Mouse (Mus musculus) G1E (cell line): ENCODE data around the gene Fermt2. TPM values are rescaled to one million over a fixed set of nuclear protein-coding genes. Genes with fewer than 3 reads are reported as not detected.
"Not testable (repeated sequence)": the region's sequence is repeated elsewhere in the genome, so short reads cannot be mapped to it uniquely, and the experiment has no call there.

Experiments
- ATAC-seq: 2 replicates; pipeline ENCODE4 v1.8.0; 2016; ENCODE audit warnings: mild to moderate bottlenecking; ENCODE audit not compliant: insufficient number of reproducible peaks, poor library complexity, low FRiP score, severe bottlenecking; ENCODE audit errors: extremely low read depth
- DNase-seq: peaks from one replicate; pipeline ENCODE4 v3.0.0; 2012; ENCODE audit warnings: low spot score
- H3K27me3 ChIP-seq: 2 replicates; pipeline ENCODE4 v1.6.1; 2012; ENCODE audit warnings: mild to moderate bottlenecking, low read length, inconsistent platforms; ENCODE audit not compliant: insufficient read depth
- H3K36me3 ChIP-seq: replicated peaks from 2 replicates; pipeline ENCODE3; 2012; ENCODE audit warnings: mild to moderate bottlenecking, inconsistent platforms
- H3K4me1 ChIP-seq: 2 replicates; pipeline ENCODE4 v1.6.1; 2012; ENCODE audit warnings: low read depth, low read length, inconsistent platforms, mixed read lengths; ENCODE audit not compliant: insufficient read depth
- H3K4me3 ChIP-seq: 2 replicates; pipeline ENCODE4 v1.5.1; 2012; ENCODE audit warnings: low read depth, mild to moderate bottlenecking, inconsistent platforms, low read length, moderate library complexity, mixed read lengths
- H3K9me3 ChIP-seq: replicated peaks from 2 replicates; pipeline ENCODE4 v1.6.1; 2012; ENCODE audit warnings: inconsistent platforms
- CTCF ChIP-seq: IDR thresholded peaks from 2 replicates; pipeline ENCODE4 v1.5.1; 2012; ENCODE audit warnings: low read depth, low read length, inconsistent platforms, mixed read lengths
- GATA1 ChIP-seq: IDR thresholded peaks from 2 replicates; pipeline ENCODE4 v1.6.1; 2012; ENCODE audit warnings: borderline replicate concordance, low read length, inconsistent platforms, mixed read lengths
- GATA2 ChIP-seq: IDR thresholded peaks from 2 replicates; pipeline ENCODE4 v1.6.1; 2012; ENCODE audit warnings: low read depth, low read length, inconsistent platforms, borderline replicate concordance
- POLR2AphosphoS5 ChIP-seq: IDR thresholded peaks from 2 replicates; pipeline ENCODE4 v1.6.1; 2012; ENCODE audit warnings: low read depth, low read length, inconsistent platforms; ENCODE audit not compliant: insufficient replicate concordance
- TAL1 ChIP-seq: conservative IDR thresholded peaks from 2 replicates; pipeline ENCODE4 v1.6.1; 2012; ENCODE audit warnings: low read depth, low read length, inconsistent platforms, mixed read lengths
- polyA plus RNA-seq: library from polyadenylated mRNA; stranded (reverse); fragments of >175 nt; gene quantifications from 2 replicates; pipeline ENCODE4 v1.2.3, GENCODE M21; 2012
- total RNA-seq, 2 experiments: library from RNA; stranded (forward) in 1 of 2; stranded (reverse) in 1 of 2; fragments of 200-1000 nt in 1 of 2; fragments of >200 nt in 1 of 2; fragmentation: Nextera tagmentation in 1 of 2; gene quantifications; 2 replicates each; pipeline ENCODE4 v1.2.3; 2014 to 2017

Gene Fermt2
- total and polyA plus RNA-seq, 3 experiments = 0.60 TPM; not detected in 2

GRCm38 (mm10) chr14:45500052-45500451 lies 29.9 kb downstream of the Fermt2 start:
- Histone ChIP-seq H3K4me1 (no peaks in the 10 kb centered on the region), H3K27me3 (peaks cover 8% of the 10 kb centered on the region; the same call in 1 of the 2 replicates)
- TF ChIP-seq GATA2 (no peak), GATA1 (no peak), POLR2AphosphoS5 (no peak), CTCF (no peak), TAL1 (no peak)

GRCm38 (mm10) chr14:45497116-45497515 lies 32.8 kb downstream of the Fermt2 start:
- H3K4me1 ChIP-seq = no peaks in the 10 kb centered on the region
- H3K4me3 ChIP-seq = no peak overlapping the region
- TF ChIP-seq POLR2AphosphoS5 (no peak), GATA1 (no peak), TAL1 (no peak), GATA2 (no peak), CTCF (no peak)
- DNase-seq (no peak), ATAC-seq (no peak)
- no peaks in the 10 kb centered on the region for H3K36me3 ChIP-seq
- peaks cover 6% of the 10 kb centered on the region; the same call in 1 of the 2 replicates for H3K27me3 ChIP-seq
- peaks cover 2% of the 10 kb centered on the region; the same call in 1 of the 2 replicates for H3K9me3 ChIP-seq

More at GRCm38 (mm10) chr14:45500052-45500451, 29.9 kb downstream of the Fermt2 start:
- ATAC-seq (no peak; the same call in 1 of the 2 replicates), DNase-seq (no peak)
- Histone ChIP-seq H3K9me3 (no peaks in the 10 kb centered on the region), H3K4me3 (no peak overlapping the region), H3K36me3 (no peaks in the 10 kb centered on the region)

- H3K36me3 ChIP-seq, H3K4me1 ChIP-seq, H3K27me3 ChIP-seq, H3K4me3 ChIP-seq, H3K9me3 ChIP-seq, DNase-seq, ATAC-seq: not testable (repeated sequence)
Observed at GRCm38 (mm10) chr14:45495810-45496209, 34.1 kb downstream of the Fermt2 start.

GRCm38 (mm10) chr14:45493891-45494290 lies 36.0 kb downstream of the Fermt2 start:
- H3K27me3 ChIP-seq = no peaks in the 10 kb centered on the region
- H3K4me3 ChIP-seq = no peak overlapping the region
- no peaks in the 10 kb centered on the region for H3K36me3 ChIP-seq
- TF ChIP-seq POLR2AphosphoS5 = no peak
- no peak for TF ChIP-seq GATA1
- TF ChIP-seq CTCF = no peak
- DNase-seq (no peak), ATAC-seq (no peak)
- no peaks in the 10 kb centered on the region for H3K4me1 ChIP-seq
- H3K9me3 ChIP-seq = peaks cover 2% of the 10 kb centered on the region; the same call in 1 of the 2 replicates

- H3K4me1 ChIP-seq = no peaks in the 10 kb centered on the region
- ATAC-seq = no peak
- no peaks in the 10 kb centered on the region for H3K36me3 ChIP-seq
- no peak for TF ChIP-seq GATA2
- no peak for TF ChIP-seq POLR2AphosphoS5
- no peak for TF ChIP-seq TAL1
- no peak for TF ChIP-seq CTCF
- TF ChIP-seq GATA1 = no peak
- peaks cover 2% of the 10 kb centered on the region; the same call in 1 of the 2 replicates for H3K9me3 ChIP-seq
- DNase-seq = no peak
- H3K4me3 ChIP-seq = no peak overlapping the region
- H3K27me3 ChIP-seq = no peaks in the 10 kb centered on the region
Observed at GRCm38 (mm10) chr14:45492668-45493067, 37.2 kb downstream of the Fermt2 start.

GRCm38 (mm10) chr14:45492038-45492437 lies 37.9 kb downstream of the Fermt2 start:
- DNase-seq = no peak
- Histone ChIP-seq H3K36me3 (no peaks in the 10 kb centered on the region), H3K9me3 (peaks cover 2% of the 10 kb centered on the region; the same call in 1 of the 2 replicates), H3K27me3 (no peaks in the 10 kb centered on the region), H3K4me3 (no peak overlapping the region), H3K4me1 (no peaks in the 10 kb centered on the region)
- ATAC-seq = no peak
- no peak for TF ChIP-seq GATA1
- TF ChIP-seq TAL1 = no peak
- TF ChIP-seq POLR2AphosphoS5 = no peak
- no peak for TF ChIP-seq GATA2
- no peak for TF ChIP-seq CTCF

- H3K9me3 ChIP-seq, H3K4me3 ChIP-seq, DNase-seq, H3K36me3 ChIP-seq, H3K27me3 ChIP-seq, ATAC-seq, H3K4me1 ChIP-seq: not testable (repeated sequence)
Observed at GRCm38 (mm10) chr14:45487201-45487600, 42.7 kb downstream of the Fermt2 start.

- not testable (repeated sequence) for DNase-seq, ATAC-seq, H3K4me1 ChIP-seq, H3K27me3 ChIP-seq, H3K9me3 ChIP-seq, H3K36me3 ChIP-seq, H3K4me3 ChIP-seq
Observed at GRCm38 (mm10) chr14:45483361-45483760, 46.6 kb downstream of the Fermt2 start.
